Mouse (Mus musculus) intestine, embryonic 15.5 days (tissue): ENCODE results near the gene Rarg. TPM values are rescaled to one million over a fixed set of nuclear protein-coding genes. Genes with fewer than 3 reads are reported as not detected.
"Not testable (repeated sequence)": the region's sequence is repeated elsewhere in the genome, so short reads cannot be mapped to it uniquely, and the experiment has no call there.

Experiments used
- ATAC-seq: fragments of 200-750 bp; cut with Nextera tagmentation; 2 replicates; pipeline ENCODE4 v1.8.0; 2017; ENCODE audit warnings: moderate TSS enrichment, moderate library complexity
- H3K27ac ChIP-seq: fragments of 300-500 bp; sonication (generic); 2 replicates; pipeline ENCODE4 v1.5.1; 2015; ENCODE audit warnings: mild to moderate bottlenecking, inconsistent platforms
- H3K27me3 ChIP-seq: fragments of 300-500 bp; sonication (generic); replicated peaks from 2 replicates; pipeline ENCODE4 v1.6.1; 2015; ENCODE audit warnings: inconsistent platforms
- H3K36me3 ChIP-seq: fragments of 300-500 bp; sonication (generic); 2 replicates; pipeline ENCODE4 v1.6.1; 2015; ENCODE audit warnings: inconsistent platforms
- H3K4me1 ChIP-seq: fragments of 300-500 bp; sonication (generic); replicated peaks from 2 replicates; pipeline ENCODE4 v1.6.1; 2015; ENCODE audit warnings: inconsistent platforms
- H3K4me2 ChIP-seq: fragments of 300-500 bp; sonication (generic); replicated peaks from 2 replicates; pipeline ENCODE4 v1.6.1; 2015; ENCODE audit warnings: mild to moderate bottlenecking, inconsistent platforms
- H3K4me3 ChIP-seq: fragments of 300-500 bp; sonication (generic); replicated peaks from 2 replicates; pipeline ENCODE4 v1.5.1; 2015; ENCODE audit warnings: inconsistent platforms
- H3K9ac ChIP-seq: fragments of 300-500 bp; sonication (generic); 2 replicates; pipeline ENCODE4 v1.6.1; 2015; ENCODE audit warnings: inconsistent platforms
- H3K9me3 ChIP-seq: fragments of 300-500 bp; sonication (generic); 2 replicates; pipeline ENCODE4 v1.6.1; 2016; ENCODE audit warnings: inconsistent platforms
- WGBS: fragments of 180-500 bp; shearing (Covaris S2); methylation state at CpG from one replicate; pipeline ENCODE4 v1.1.7; 2015; 5-methylcytosine and 5-hydroxymethylcytosine counted together
- polyA plus RNA-seq: library from polyadenylated mRNA; unstranded; fragments of >200 nt; fragmentation: Nextera tagmentation; extraction: Ambion mirVana; gene quantifications from 2 replicates; pipeline ENCODE4 v1.2.1, GENCODE M21; 2015

Gene Rarg
- polyA plus RNA-seq, 1 experiment from 2014 or later: 16.5 TPM

DNA sequence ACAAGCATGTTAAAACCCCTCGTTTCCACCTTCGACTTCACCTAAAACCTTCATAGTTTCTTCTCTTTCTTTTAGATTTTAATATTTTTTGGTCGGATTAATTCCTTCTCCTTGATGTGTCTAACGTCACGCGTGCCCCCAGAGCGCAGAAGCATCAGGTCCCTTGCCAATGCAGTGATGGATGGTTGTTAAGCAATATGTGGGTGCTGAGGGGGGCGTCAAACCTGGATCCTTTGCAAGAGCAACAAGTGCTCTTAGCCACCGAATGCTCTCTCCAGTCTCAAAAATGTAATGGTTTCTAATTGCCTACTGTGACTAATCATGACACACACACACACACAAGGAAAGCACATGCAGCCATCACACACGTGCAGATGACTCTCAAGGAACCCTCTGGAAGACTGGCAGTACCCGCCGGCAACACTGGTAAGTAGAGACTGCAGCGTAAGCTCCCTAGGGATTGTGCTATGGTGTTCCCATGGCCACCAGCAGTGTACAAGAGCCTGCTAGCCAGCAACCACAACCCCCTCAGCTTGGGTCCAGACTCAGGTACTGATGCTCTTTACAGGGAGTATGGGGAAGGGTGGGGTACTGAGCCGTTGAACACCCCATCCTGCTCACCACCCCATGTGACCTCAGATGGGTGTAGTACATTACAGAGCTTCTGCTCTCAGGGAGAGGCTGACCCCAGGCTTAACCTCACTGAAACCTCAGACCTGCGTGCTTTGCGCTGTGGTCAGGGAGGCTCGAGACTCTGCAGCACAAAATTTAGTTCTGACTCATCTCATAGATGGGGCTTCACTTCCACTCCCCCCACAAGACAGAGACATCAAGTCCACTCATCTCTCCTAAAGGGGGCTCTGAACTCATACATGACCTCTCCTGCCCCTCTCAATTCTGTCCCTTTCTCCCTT is 26.7 kb downstream of the Rarg start:
- Histone ChIP-seq H3K4me2 (no peak overlapping the region), H3K9ac (no peak overlapping the region), H3K27ac (no peak overlapping the region), H3K9me3 (no peaks in the 10 kb centered on the region), H3K4me1 (peaks cover 28% of the 10 kb centered on the region), H3K27me3 (no peaks in the 10 kb centered on the region), H3K36me3 (no peaks in the 10 kb centered on the region), H3K4me3 (no peak overlapping the region)
- ATAC-seq: no peak
- 84% methylated on average over 17 of the region's 17 CpGs for WGBS

GRCm38 (mm10) chr15:102225619-102226018 is 31.7 kb downstream of the Rarg start:
- not testable (repeated sequence) for H3K4me2 ChIP-seq, H3K9ac ChIP-seq, H3K9me3 ChIP-seq, H3K27ac ChIP-seq, H3K27me3 ChIP-seq, H3K4me3 ChIP-seq, H3K36me3 ChIP-seq, ATAC-seq
- peaks cover 10% of the 10 kb centered on the region for H3K4me1 ChIP-seq
- WGBS: 71% methylated on average over 6 of the region's 6 CpGs

- Histone ChIP-seq H3K27ac (no peak overlapping the region), H3K9me3 (no peaks in the 10 kb centered on the region), H3K4me2 (peak overlapping the region; percentile 97), H3K4me3 (peak overlapping the region; percentile 43), H3K36me3 (no peaks in the 10 kb centered on the region), H3K27me3 (peaks cover 5% of the 10 kb centered on the region; the same call in 1 of the 2 replicates), H3K9ac (peak overlapping the region; percentile 52), H3K4me1 (peaks cover 10% of the 10 kb centered on the region)
- WGBS: 11% methylated on average over 21 of the region's 21 CpGs
- ATAC-seq: peak; percentile 37; the same call in 1 of the 2 replicates
These were observed 32.2 kb downstream of the Rarg start for GRCm38 (mm10) chr15:102224992-102225617.

GRCm38 (mm10) chr15:102224186-102224991 is 32.9 kb downstream of the Rarg start:
- H3K9ac ChIP-seq: peak overlapping the region; percentile 52
- H3K4me1 ChIP-seq: peaks cover 10% of the 10 kb centered on the region
- H3K27ac ChIP-seq: no peak overlapping the region
- H3K36me3 ChIP-seq: no peaks in the 10 kb centered on the region
- peak overlapping the region; percentile 97 for H3K4me2 ChIP-seq
- peak; percentile 94 for ATAC-seq
- WGBS: 3% methylated on average over 41 of the region's 43 CpGs
- H3K4me3 ChIP-seq: peak overlapping the region; percentile 43
- no peaks in the 10 kb centered on the region for H3K9me3 ChIP-seq
- H3K27me3 ChIP-seq: peaks cover 5% of the 10 kb centered on the region; the same call in 1 of the 2 replicates

DNA sequence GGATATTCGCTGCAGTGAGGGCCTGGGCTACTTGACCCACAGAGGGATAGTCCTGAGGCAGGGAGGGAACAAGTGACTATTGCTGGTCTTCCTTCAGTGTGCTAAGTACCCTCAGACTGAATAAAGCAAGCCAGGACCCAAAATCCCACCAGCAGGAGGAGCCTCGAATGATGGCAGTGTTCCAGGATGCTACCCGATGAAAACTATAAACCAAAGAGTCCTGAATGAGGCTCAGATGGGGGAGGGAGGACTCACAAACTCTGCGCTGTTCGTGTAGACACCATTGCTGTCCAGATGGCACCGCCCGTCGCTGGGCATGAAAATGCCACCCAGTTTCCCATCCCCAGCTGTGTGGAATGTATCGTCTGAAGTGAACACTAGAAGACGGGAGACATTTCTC is 34.9 kb downstream of the Rarg start:
- Histone ChIP-seq H3K9ac (no peak overlapping the region), H3K36me3 (no peaks in the 10 kb centered on the region), H3K9me3 (no peaks in the 10 kb centered on the region), H3K27me3 (peaks cover 5% of the 10 kb centered on the region; the same call in 1 of the 2 replicates), H3K4me1 (peaks cover 10% of the 10 kb centered on the region), H3K4me3 (no peak overlapping the region), H3K27ac (no peak overlapping the region), H3K4me2 (no peak overlapping the region)
- no peak for ATAC-seq
- WGBS: 59% methylated on average over 10 of the region's 10 CpGs

GRCm38 (mm10) chr15:102217325-102217724 is 40.0 kb downstream of the Rarg start:
- peaks cover 15% of the 10 kb centered on the region; the same call in 1 of the 2 replicates for H3K36me3 ChIP-seq
- 0 out of 2 replicates have a peak, but pooled peaks have one; percentile 3 for ATAC-seq
- 82% methylated on average over 7 of the region's 7 CpGs for WGBS

DNA sequence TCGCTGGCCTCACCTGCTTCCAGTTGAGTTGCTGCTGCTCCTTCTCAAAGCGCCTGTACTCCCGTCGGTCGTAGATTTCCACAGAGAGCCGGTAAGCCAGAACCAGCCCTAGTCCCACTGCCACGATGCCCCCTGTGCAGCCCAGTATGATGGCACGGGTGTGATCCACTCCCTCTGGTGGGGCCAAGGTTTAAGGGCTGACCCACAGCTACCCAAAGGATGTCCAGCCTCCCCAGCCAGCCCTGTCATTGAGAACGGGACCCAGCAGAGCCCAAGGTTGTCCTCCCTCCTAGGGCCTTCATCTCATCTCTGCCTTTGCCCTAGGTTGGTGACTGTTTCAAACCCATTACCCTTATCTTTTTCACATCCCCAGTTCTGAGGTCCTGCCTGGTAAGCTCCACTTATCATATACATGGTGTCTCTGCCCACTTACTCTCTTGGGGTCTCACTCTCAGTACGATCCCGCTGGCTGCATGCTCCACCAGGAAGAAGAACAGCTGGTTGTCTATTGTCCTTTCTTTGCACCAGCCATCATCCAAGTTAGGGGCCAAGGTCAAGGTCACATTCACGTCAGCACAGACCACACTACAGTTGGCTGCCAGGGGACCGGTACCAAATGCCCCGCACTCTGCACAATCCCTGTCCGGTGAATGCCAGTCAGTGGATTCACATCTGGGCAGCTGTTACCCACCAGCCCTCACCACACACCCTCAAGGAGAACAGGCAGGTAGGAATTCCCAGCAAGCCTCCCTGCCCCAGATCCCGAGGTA is 40.7 kb downstream of the Rarg start:
- Histone ChIP-seq H3K27ac (no peak overlapping the region), H3K27me3 (no peaks in the 10 kb centered on the region), H3K36me3 (peaks cover 21% of the 10 kb centered on the region), H3K4me1 (no peaks in the 10 kb centered on the region), H3K9ac (no peak overlapping the region), H3K4me3 (no peak overlapping the region), H3K4me2 (no peak overlapping the region), H3K9me3 (no peaks in the 10 kb centered on the region)
- 81% methylated on average over 16 of the region's 16 CpGs for WGBS
- ATAC-seq: no peak

More at GRCm38 (mm10) chr15:102217325-102217724, 40.0 kb downstream of the Rarg start:
- no peaks in the 10 kb centered on the region for H3K27me3 ChIP-seq
- no peak overlapping the region for H3K4me2 ChIP-seq
- no peak overlapping the region for H3K9ac ChIP-seq
- H3K4me3 ChIP-seq: no peak overlapping the region
- H3K4me1 ChIP-seq: no peaks in the 10 kb centered on the region; the same call in 1 of the 2 replicates
- no peaks in the 10 kb centered on the region for H3K9me3 ChIP-seq
- H3K27ac ChIP-seq: no peak overlapping the region

DNA sequence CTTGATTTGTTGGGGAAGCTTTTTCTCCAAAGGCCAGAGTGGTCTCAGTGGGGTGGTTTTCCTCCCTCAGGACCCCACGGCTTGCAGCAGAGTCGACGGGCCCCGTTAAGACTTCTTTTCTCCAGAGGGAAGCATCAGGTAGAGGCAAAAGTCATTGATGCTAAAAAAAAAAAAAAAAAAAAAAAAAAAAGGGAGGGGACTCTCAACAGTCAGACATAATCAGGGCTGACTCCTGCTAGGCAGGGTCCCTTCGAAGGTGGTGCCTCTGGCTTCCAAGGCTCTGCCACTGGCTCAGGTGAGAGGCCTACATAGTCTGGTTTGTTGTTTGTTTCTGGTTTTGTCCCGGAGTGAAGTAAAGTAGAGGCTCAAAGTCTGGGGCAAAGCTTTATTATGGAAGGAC is 41.7 kb downstream of the Rarg start:
- H3K4me1 ChIP-seq: no peaks in the 10 kb centered on the region
- H3K27ac ChIP-seq: no peak overlapping the region
- H3K4me3 ChIP-seq: no peak overlapping the region
- 70% methylated on average over 6 of the region's 6 CpGs for WGBS
- no peak overlapping the region for H3K4me2 ChIP-seq
- H3K9ac ChIP-seq: no peak overlapping the region
- H3K27me3 ChIP-seq: no peaks in the 10 kb centered on the region
- no peaks in the 10 kb centered on the region for H3K9me3 ChIP-seq
- H3K36me3 ChIP-seq: peaks cover 28% of the 10 kb centered on the region
- ATAC-seq: no peak

DNA sequence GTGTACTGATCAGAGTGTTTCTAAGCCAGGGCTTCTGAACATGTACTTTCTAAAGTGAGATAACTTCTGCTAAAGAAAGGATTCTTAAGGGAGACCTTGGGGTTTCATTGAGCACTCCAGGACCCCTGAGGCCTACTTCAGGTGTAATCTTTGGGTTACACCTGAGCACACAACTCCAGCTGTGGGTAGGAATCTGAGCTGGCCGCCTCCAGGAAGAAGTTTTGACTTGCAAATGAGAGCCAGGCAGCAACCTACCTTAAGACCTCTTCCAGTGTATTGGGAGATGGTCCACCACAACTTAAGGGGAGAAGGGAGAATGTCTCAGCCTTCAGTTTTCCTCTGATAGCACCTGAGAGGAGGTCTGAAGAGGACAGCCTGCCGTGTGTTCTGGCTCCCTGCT is 43.2 kb downstream of the Rarg start:
- no peak overlapping the region for H3K4me2 ChIP-seq
- ATAC-seq: no peak
- H3K27ac ChIP-seq: no peak overlapping the region
- H3K4me1 ChIP-seq: no peaks in the 10 kb centered on the region
- H3K9ac ChIP-seq: no peak overlapping the region
- H3K9me3 ChIP-seq: no peaks in the 10 kb centered on the region
- no peak overlapping the region for H3K4me3 ChIP-seq
- peaks cover 30% of the 10 kb centered on the region for H3K36me3 ChIP-seq
- WGBS: 42% methylated on average over 2 of the region's 2 CpGs
- H3K27me3 ChIP-seq: no peaks in the 10 kb centered on the region

- Histone ChIP-seq H3K27me3 (no peaks in the 10 kb centered on the region), H3K4me2 (no peak overlapping the region), H3K9ac (no peak overlapping the region), H3K9me3 (no peaks in the 10 kb centered on the region), H3K4me3 (no peak overlapping the region), H3K4me1 (peaks cover 9% of the 10 kb centered on the region; the same call in 1 of the 2 replicates), H3K36me3 (peaks cover 49% of the 10 kb centered on the region), H3K27ac (no peak overlapping the region)
- no peak for ATAC-seq
- 67% methylated on average over 6 of the region's 6 CpGs for WGBS
These were observed 45.4 kb downstream of the Rarg start for GRCm38 (mm10) chr15:102211895-102212294.

GRCm38 (mm10) chr15:102210816-102211215 is 46.5 kb downstream of the Rarg start:
- no peak overlapping the region for H3K4me2 ChIP-seq
- peak; percentile 51; the same call in 1 of the 2 replicates for ATAC-seq
- no peaks in the 10 kb centered on the region for H3K9me3 ChIP-seq
- 88% methylated on average over 4 of the region's 4 CpGs for WGBS
- H3K27ac ChIP-seq: no peak overlapping the region
- no peak overlapping the region for H3K4me3 ChIP-seq
- H3K27me3 ChIP-seq: no peaks in the 10 kb centered on the region
- H3K4me1 ChIP-seq: peaks cover 14% of the 10 kb centered on the region
- no peak overlapping the region for H3K9ac ChIP-seq
- peaks cover 46% of the 10 kb centered on the region for H3K36me3 ChIP-seq
